Mouse (Mus musculus) adrenal gland, adult 8-10 months (tissue): ENCODE data around the gene Slc38a9. TPM values are rescaled to one million over a fixed set of nuclear protein-coding genes. Genes with fewer than 3 reads are reported as not detected.

ENCODE experiments used
- DNase-seq: peaks from one replicate; pipeline ENCODE4 v3.0.0; 2022
- total RNA-seq, 4 experiments: library from RNA; stranded (reverse); gene quantifications; 2 replicates each; pipeline ENCODE4 v1.2.4; 2022

The Slc38a9 gene
- total RNA-seq, 4 experiments from 2014 or later, result 27.8 to 39.4 (median 36.0) TPM

- peak; percentile 87 for DNase-seq
Observed at GRCm38 (mm10) chr13:112770528-112771328, 110.2 kb downstream of the Slc38a9 start.

GRCm38 (mm10) chr13:112771447-112772208 lies 111.1 kb downstream of the Slc38a9 start:
- DNase-seq, result no peak

- DNase-seq, result peak; percentile 66
Observed at GRCm38 (mm10) chr13:112772252-112772651, 111.7 kb downstream of the Slc38a9 start.

- DNase-seq, result no peak
Observed at GRCm38 (mm10) chr13:112772861-112773260, 112.3 kb downstream of the Slc38a9 start.

- DNase-seq, result no peak
Observed at GRCm38 (mm10) chr13:112773991-112774675, 113.6 kb downstream of the Slc38a9 start.

GRCm38 (mm10) chr13:112775856-112776255 lies 115.3 kb downstream of the Slc38a9 start:
- DNase-seq, result no peak

- no peak for DNase-seq
Observed at GRCm38 (mm10) chr13:112778407-112778806, 117.9 kb downstream of the Slc38a9 start.

- no peak for DNase-seq
Observed at GRCm38 (mm10) chr13:112785305-112785704, 124.8 kb downstream of the Slc38a9 start.

GRCm38 (mm10) chr13:112786142-112786541 lies 125.6 kb downstream of the Slc38a9 start:
- DNase-seq, result no peak

- no peak for DNase-seq
Observed at GRCm38 (mm10) chr13:112786942-112787533, 126.5 kb downstream of the Slc38a9 start.

Other genes with a start within 250 kb of the Slc38a9 start
- 100 to 1,000 TPM; 297 to 404 (median 379) TPM for gene Il6st, start 196.7 kb upstream of the Slc38a9 start, total RNA-seq
- gene Il31ra, start 66.4 kb upstream of the Slc38a9 start, total RNA-seq, result under 1 TPM; 0.10 to 0.26 (median 0.16) TPM
- gene Ddx4, start 8.3 kb upstream of the Slc38a9 start, total RNA-seq, result under 1 TPM; 0.27 to 0.96 (median 0.53) TPM
- 100 to 1,000 TPM; 229 to 267 (median 248) TPM for gene Plpp1, start 140.0 kb downstream of the Slc38a9 start, total RNA-seq